Comparison of ENCODE assay signal across 29 mouse cellular contexts in genomic region chr15:60826226-60826625, GRCm38 (mm10).
"Had no signal": no experiment of that assay in that cellular context is flagged by ENCODE, and none has a peak within 500 bp of the region (broad histone marks: within the 10 kb centered on the region; RNA-seq: fewer than 3 reads in every experiment).

No protein-coding gene starts in this region.

- H3K36me3 ChIP-seq: limb, embryonic 10.5 days; limb, embryonic 12.5 days; limb, embryonic 13.5 days; limb, embryonic 15.5 days; liver, embryonic 12.5 days; liver, embryonic 13.5 days; liver, embryonic 15.5 days; lung, embryonic 15.5 days; midbrain, embryonic 12.5 days; midbrain, embryonic 15.5 days; neural tube, embryonic 12.5 days; neural tube, embryonic 13.5 days had no signal

- H3K9ac ChIP-seq: limb, embryonic 12.5 days; limb, embryonic 13.5 days; limb, embryonic 15.5 days; liver, embryonic 12.5 days; liver, embryonic 13.5 days; liver, embryonic 14.5 days; liver, embryonic 15.5 days; liver, postnatal 0 days; lung, embryonic 14.5 days; lung, embryonic 15.5 days; midbrain, embryonic 12.5 days; midbrain, embryonic 15.5 days; neural tube, embryonic 12.5 days; neural tube, embryonic 13.5 days had no signal

- H3K27ac ChIP-seq: limb, embryonic 10.5 days; limb, embryonic 12.5 days; limb, embryonic 13.5 days; limb, embryonic 15.5 days; liver, embryonic 12.5 days; liver, embryonic 13.5 days; liver, embryonic 14.5 days; liver, embryonic 15.5 days; lung, embryonic 15.5 days; midbrain, embryonic 10.5 days; midbrain, embryonic 12.5 days; midbrain, embryonic 15.5 days; neural tube, embryonic 12.5 days; neural tube, embryonic 13.5 days had no signal

- H3K27me3 ChIP-seq: limb, embryonic 15.5 days; lung, embryonic 15.5 days; neural tube, embryonic 12.5 days had no signal

- DNase-seq: left cerebral cortex, postnatal 4 days; liver; liver, embryonic 13.5 days; liver, postnatal 0 days; lung, adult 18-20 months; lung, adult 2 months; lung, embryonic 14.5 days; lung, postnatal 10 days; lung, postnatal 14 days; lung, postnatal 36 days; lung, postnatal 4 days; midbrain, embryonic 14.5 days had no signal

- H3K9me3 ChIP-seq: limb, embryonic 10.5 days; limb, embryonic 12.5 days; limb, embryonic 13.5 days; limb, embryonic 15.5 days; liver, embryonic 12.5 days; liver, embryonic 13.5 days; liver, embryonic 15.5 days; lung, embryonic 15.5 days; midbrain, embryonic 10.5 days; midbrain, embryonic 12.5 days; midbrain, embryonic 15.5 days; neural tube, embryonic 12.5 days; neural tube, embryonic 13.5 days had no signal

- H3K4me3 ChIP-seq: limb, embryonic 12.5 days; limb, embryonic 13.5 days; limb, embryonic 15.5 days; liver, embryonic 12.5 days; liver, embryonic 13.5 days; liver, embryonic 15.5 days; lung, embryonic 15.5 days; megakaryocyte, embryonic 14.5 days; midbrain, embryonic 10.5 days; midbrain, embryonic 12.5 days; midbrain, embryonic 15.5 days; myocyte; neural tube, embryonic 12.5 days; neural tube, embryonic 13.5 days had no signal

- H3K4me2 ChIP-seq: limb, embryonic 12.5 days; limb, embryonic 13.5 days; limb, embryonic 15.5 days; liver, embryonic 12.5 days; liver, embryonic 13.5 days; liver, embryonic 15.5 days; lung, embryonic 14.5 days; lung, embryonic 15.5 days; midbrain, embryonic 12.5 days; midbrain, embryonic 15.5 days; neural tube, embryonic 12.5 days; neural tube, embryonic 13.5 days had no signal

- ATAC-seq: liver, embryonic 12.5 days; liver, postnatal 0 days; lung, postnatal 0 days; midbrain, embryonic 15.5 days; midbrain, embryonic 16.5 days had no signal
